Mouse (Mus musculus): ENCODE data around the gene Wdr5b. TPM values are rescaled to one million over a fixed set of nuclear protein-coding genes. Genes with fewer than 3 reads are reported as not detected.
"Not testable (repeated sequence)": the region's sequence is repeated elsewhere in the genome, so short reads cannot be mapped to it uniquely, and the experiment has no call there.

Wdr5b gene
- 5.7 and 5.9 TPM in 2 replicates for total RNA-seq (2021)
- long read RNA-seq, transcript Wdr5b-201 (1 exons, 2,739 nt), result major isoform, 8 of 8 reads
- long read RNA-seq, partial matches to known transcripts, result 0 of 8 reads
- long read RNA-seq, other reads (novel, unspliced or antisense), result 0 of 8 reads

DNA sequence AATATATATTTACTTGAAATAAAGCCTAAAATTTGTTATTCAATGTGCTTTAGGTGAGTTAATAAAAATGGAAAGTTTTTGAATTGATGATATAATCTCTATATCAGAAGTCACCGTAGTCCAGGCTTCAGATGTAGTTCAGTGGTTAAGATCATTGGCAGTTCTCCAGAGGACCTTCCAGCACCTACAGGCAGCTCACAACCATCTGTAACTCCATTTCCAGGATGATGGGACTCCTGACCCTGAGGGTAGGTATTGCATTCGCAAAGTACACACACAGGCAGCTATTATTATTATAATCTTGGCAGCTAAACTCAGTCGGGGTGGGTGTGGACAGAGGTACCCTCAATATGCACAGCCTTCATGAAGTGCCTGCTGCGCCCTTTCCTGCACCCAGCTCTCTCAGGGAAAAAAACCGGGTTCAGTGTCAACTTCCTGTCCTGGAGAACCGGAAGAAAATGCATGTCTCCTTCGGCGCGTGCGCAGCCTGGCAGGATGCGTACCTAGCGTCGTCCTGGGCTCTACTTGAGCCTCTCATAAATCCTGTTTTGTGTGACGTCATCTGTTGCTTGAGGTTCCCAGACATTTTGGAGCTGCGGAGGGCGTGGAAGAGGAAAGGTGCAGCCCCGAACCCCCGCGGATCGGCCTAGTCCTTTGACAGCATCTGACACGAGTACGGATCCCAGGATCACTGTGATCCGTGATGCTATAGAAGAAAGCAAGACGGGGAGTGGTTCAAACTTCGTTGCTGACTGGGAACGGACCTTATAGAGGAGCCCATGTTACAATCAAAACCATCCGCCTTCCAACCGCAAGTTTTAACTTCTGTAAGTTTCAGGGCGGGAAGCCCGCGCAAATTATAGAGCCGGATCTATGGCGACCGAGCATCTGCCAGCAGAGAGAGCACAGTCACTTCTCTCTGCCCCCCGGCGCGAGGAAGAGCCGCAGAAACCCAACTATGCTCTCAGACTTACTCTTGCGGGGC lies at the start of gene Wdr5b:
Gene Wdr5b (plus strand): TSS at position 551 of the 985 bp plus-strand sequence.
- DNase-seq, result peak; percentile 87

DNA sequence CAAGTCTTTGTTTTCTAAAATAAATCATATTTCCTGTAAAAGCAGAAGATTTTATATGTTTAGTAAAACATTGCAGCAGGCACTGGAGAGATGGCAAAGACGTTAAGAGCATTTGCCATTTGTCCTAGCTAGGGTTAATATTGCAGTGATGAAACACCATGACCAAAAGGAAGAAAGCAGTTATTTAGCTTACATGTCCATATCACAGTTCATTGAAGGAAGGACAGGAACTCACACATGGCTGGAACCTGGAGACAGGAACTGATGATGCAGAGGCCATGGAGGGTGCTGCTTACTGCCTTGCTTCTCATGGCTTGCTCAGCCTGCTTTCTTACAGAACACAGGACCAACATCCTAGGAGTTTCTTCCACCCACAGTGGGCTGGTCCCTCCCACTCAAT lies 48.6 kb upstream of the Wdr5b start:
- no peak for DNase-seq

DNA sequence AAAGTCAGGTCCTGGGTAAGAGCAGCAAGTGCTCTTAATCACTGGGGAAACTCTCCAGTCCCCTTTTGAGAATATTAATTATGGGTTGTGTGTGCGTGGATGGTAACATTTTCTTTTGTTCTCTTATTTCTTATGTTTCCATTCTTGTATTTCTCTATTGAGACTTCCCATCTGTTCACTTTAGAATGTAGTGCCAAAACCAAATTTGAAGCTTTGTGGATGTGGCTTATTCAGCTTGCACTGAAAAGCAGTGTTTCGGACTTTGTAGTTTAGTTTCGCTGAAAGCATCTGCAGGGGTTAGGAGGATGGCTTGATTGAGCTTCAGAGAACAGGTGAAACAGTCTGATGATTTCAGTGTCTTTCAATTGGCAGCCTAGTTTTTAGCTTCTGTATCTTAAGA lies 47.7 kb upstream of the Wdr5b start:
- DNase-seq, result no peak

DNA sequence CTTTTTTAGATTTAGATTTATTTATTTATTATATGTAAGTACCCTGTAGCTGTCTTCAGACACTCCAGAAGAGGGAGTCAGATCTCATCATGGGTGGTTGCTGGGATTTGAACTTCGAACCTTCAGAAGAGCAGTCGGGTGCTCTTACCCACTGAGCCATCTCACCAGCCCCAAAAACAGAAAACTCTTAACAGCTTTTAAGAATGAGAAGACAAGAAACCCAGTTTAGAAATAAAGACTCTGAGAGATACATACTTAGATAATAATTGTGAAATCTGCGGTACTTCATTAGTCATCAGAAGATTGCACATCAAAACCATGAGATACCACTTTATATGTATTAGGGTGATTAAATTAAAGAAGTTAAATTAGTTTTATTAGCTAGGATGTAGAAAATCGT lies 42.1 kb upstream of the Wdr5b start:
- not testable (repeated sequence) for DNase-seq

DNA sequence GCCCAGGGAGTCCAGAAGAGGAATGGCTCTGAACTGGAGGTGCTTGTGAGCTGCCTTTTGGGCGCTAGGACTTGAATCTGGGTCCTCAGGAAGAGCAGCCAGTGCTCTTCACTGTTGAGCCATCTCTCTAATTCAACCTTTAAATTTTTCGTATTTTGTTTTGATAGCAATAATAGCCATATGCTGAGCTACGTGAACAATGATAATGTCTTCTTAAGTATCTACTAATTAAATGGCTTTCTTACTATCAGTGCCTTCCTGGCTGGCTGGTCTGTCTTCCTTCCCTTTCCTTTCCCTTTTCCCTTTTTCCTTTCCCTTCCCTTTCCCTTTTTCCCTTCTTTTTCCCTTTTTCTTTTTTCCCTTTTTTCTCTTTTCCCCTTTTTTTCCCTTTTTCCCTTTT lies 32.6 kb upstream of the Wdr5b start:
- DNase-seq, result no peak

DNA sequence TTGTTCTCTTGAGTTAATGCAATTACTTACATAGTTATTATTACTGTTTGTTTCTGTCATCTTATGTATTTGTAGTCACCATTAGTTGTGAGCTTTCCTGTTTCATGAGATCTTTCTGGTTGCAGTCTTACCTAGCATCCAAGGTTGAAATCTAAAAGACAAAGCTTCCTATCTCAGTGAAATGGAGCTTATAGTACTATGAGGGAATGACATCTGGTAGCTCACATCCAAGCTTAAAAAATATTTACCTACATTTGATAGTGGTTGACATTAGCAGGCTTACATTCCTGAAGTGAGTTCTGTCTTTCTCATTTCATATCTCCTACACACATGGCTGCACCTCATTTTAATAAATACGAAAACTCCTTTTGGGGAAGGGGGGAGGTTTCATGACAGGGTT lies 24.7 kb upstream of the Wdr5b start:
- no peak for DNase-seq

DNA sequence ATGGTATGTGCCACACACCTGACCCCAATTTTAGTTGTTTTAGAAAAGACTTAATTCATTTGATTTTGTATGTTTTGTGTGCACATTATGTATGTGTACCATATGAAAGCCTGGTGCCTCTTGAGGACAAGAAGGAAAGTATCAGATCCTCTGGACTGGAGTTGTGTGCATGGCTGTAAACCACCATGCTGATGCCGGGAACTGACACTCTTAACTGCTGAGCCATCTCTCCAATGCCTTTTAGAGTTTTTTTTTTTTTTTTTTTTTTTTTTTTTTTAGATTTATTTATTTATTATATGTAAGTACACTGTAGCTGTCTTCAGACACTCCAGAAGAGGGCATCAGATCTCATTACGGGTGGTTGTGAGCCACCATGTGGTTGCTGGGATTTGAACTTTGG lies 12.9 kb upstream of the Wdr5b start:
- not testable (repeated sequence) for DNase-seq

DNA sequence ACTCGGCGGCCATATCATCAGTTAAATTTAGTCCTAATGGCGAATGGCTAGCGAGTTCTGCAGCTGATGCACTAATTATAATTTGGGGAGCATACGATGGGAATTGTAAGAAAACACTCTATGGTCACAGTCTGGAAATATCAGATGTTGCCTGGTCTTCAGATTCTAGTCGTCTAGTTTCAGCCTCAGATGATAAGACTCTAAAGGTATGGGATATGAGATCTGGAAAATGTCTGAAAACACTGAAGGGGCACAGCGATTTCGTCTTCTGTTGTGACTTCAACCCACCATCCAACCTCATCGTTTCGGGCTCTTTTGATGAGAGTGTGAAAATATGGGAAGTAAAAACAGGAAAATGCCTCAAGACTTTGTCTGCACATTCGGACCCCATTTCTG lies 633 bp downstream of the Wdr5b start:
- DNase-seq, result no peak

DNA sequence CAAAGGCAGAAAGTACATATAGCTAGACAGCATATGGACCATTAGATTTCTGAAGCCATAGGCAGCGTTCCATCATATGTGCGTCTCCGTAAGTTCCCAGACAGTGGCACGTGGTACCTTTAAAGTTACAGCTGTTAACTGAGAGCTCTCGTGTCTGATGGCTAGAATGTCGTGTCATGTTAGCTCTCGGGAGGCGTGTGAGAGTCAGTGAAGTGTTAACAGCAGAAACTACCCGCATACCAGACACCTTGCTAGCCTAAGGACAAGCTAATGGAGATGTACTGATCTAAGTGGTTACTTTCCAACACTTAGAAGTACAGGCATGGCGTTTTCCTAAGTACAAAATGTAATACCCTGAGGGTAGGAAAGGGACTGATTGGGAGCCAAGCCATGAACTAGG lies 2.1 kb downstream of the Wdr5b start:
- DNase-seq, result no peak

DNA sequence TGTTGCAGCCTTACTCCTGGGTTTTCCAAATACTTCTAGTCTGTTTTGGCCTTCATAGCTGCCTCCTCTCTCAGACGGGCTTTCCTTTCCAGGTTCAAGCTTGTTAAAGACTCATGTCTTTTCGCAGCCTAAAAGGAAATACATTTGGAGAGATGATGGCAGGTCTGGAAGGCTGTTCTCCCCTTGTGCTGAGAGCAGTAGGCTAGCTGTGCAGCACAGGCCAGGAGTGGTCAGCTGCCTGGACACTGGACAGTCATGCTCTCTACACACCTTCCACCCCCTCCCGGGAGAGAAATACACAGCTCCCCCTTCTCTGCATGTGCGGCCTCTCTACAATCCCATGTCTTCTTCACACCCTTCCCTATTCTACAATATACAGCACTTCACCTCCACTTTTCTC lies 3.0 kb downstream of the Wdr5b start:
- no peak for DNase-seq

DNA sequence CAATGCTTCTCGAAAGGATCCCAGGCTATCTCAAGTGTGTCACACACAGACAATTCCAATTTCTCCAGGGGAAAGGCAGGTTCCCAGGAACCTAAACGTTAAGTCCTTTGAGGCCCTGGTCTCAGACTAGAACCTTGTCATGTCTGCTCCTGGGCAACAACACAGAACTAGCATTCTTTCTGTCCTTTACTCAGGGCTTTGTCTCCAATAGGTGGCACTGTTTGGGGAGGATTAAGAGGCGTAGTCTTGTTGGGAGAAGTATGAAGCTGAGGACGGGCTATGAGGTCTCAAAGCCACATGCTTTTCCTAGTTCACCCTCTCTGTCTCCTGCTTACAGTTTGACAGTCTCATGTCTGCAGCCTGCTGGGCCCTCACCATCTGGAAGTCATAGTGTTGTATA lies 6.5 kb downstream of the Wdr5b start:
- no peak for DNase-seq

DNA sequence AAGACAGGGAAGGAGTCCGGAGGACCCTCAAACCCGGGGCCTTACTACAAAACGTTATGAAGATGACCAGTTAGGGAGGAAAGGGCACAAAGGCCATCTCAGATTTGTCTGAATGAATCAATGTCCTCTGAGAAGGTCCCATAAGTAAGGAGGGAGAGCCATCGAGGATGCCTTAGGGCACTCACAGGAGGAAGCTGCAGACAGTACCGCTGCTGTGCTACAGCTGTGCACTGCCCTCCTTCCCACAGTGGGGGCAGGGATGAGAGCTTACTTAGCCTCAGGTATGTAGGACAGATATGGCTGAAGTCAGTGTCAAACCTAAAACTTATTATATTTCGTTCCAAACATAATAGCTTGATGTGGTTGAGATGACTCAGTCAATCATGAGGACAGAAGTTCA lies 10.5 kb downstream of the Wdr5b start:
- DNase-seq, result no peak

DNA sequence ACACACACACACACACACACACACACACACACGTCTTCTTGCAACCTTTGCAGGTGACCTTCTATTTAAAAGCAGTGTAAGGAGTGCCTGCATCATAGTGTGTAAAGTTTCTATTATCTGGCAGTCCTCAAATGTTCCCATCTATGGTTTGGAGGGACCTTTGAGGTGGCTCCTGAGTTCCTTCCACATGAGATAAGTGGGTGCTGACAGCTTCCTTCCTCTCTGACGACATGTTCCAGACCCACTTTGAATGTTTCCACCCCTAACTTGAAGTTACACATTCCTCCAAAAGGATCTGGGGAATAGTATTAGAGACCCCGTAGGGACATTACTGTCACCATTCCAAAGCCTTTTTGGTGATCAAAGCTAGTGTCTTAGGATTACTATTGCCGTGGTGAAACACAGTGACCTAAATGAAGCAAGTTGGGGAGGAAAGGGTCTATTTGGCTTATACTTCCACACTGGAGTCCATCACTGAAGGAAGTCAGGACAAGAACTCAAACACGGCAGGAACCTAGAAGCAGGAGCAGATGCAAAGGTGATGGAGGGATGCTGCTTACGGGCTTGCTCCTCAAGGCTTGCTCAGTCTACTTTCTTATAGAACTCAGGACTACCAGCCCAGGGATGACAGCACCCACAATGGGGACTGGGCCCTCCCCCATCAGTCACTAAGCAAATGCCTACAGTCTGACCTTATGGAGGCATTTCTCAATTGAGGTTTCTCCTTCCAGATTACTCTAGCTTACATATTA lies 12.7 kb downstream of the Wdr5b start:
- no peak for DNase-seq

DNA sequence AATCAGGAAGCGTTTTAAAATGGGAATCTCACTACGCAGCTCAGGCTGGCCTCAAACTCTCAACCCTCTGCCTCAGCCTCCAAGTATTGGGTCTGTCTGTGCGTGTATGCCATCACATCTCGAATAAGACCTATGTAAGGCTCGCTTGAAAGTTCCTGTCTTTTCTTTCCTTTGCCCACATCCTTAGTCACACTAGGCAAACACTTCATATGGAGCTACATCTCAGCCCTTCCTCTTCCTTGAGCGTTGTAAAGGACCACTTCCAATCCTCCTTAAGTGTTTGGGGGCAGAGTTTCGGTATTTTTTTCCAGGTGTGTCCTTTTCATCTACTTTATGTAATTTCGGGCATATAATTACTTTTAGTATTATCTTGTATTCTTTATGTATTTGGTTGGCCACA lies 13.9 kb downstream of the Wdr5b start:
- no peak for DNase-seq

DNA sequence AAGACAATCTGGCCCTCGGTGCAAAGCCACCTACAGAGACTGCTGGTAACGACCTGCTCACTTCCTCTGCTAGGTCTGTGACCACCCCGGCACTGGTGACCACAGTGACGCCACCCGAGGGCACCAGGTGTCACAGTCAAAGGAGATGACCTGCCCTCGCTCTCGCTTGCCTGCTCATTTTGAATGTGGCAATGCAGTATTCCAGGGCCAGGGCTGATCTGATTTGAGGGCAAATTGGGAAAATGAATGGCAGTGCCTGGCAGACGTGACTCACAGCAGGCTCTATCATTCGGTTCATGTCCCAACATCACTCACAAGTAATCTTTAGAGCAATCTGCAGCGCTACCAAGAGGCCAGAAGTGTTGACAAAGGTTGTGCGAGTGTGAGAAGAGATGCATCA lies 15.4 kb downstream of the Wdr5b start:
- DNase-seq, result peak; percentile 8

DNA sequence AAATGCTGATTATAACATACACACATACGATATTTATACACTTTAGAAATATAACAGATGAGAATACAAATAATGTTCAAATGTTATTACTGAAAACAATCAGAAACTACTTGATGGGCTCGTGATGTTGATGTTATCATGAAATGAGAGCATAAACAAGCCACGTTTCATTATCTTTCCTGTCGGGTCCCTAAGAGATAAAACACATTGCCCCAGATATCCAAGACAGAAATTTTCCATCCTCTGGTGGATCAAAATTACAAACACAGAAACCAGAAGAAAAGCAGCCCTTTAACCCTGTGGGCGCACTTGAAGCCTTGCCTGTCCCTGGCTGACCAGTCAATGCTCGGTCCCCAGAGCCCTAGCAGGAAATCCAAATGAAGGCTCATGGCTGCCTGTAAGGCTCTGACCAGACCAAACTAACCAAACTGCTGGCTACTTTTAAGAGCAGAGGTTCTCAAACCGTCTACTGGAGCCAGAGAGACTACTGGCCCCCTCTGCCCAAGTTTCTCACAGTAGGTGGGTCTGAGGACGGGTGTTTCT lies 17.0 kb downstream of the Wdr5b start:
- no peak for DNase-seq

DNA sequence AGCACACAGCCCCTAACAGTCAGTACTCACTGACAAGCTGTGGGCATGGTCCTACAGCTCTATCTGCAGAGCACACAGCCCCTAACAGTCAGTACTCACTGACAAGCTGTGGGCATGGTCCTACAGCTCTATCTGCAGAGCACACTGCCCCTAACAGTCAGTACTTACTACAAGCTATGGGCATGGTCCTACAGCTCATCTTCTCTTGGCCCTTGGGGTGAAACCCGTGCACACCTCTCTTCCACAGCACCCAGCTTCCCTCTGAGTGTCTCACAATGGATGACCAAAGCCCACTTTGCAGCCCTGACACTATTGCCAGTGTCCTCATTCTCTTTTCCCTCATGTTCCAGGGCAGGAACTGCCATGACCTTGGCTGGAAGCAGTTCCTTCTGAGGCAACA lies 21.5 kb downstream of the Wdr5b start:
- not testable (repeated sequence) for DNase-seq

DNA sequence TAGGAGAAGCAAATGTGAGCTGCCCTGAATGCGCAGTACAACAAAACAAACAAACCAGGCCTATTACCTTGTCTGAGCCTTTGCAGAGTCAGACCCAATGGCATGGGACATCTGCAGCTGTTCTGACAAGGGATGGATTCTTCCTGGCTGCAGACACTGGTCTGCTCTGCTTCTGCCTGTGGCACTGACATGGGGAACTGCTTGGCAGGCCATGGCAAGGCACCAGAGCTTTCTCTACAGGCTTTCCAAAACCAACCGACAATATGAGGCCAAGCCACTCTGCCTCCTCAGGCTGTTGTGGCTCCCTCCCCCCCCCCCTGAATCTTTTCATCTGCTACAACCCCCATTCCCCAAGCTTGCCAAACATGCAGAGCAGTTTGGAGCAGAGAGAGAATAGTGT lies 22.3 kb downstream of the Wdr5b start:
- DNase-seq, result no peak

DNA sequence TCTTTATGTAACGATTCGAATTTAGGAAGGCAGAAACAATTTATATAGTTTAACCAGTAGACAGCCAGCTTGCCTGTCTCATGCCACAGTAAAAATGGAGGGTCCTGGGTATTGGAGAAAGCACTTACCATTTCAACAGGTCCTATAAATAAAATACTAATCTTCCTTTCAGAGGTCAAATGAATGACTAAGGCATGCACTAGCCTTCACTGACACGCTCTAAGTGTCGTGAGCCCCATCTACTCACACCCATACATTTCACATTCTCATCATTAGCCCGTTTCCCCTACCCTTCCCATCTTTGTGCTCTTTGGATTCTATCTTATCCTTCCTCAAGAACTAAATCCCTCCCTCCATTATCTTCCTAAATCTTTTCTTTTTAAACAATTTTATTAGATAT lies 23.9 kb downstream of the Wdr5b start:
- no peak for DNase-seq

DNA sequence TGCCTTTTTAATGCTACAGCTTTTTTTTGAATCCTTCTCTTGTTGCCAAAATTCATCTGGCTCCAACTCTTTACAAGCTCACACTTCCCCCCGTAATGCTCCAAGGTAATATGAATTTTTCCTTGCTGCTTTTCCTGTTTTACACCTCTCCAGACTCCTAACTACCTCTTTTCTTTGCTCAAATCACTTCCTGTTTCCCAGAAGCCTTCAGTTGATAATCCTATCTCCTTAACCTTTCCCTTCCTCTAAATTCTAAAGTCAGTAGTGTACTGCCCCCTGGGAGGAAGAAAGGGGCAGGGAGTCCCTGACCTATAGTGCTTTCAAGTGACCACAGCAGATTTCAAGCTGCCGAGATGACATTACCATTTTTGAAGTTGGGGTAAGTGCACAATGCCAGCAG lies 26.7 kb downstream of the Wdr5b start:
- no peak for DNase-seq

DNA sequence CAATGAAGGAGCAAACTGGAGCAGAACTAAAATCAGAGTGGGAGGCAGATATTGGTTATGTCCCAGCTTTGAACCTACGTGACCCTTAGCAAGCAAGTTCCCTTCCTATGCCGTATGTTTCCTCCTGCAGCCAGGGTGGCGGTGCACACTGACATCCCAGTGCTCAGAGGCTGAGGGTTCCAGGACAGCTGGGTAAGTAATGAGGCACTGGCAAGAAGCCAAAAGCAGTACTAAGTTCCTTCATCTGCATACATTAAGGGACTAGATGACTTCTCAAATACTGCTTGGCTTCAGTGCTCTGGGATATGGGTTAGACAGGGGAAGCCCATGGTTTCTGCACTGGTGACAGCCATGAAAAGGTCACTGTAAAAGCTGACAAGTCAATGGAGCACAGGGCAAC lies 27.4 kb downstream of the Wdr5b start:
- DNase-seq, result no peak

DNA sequence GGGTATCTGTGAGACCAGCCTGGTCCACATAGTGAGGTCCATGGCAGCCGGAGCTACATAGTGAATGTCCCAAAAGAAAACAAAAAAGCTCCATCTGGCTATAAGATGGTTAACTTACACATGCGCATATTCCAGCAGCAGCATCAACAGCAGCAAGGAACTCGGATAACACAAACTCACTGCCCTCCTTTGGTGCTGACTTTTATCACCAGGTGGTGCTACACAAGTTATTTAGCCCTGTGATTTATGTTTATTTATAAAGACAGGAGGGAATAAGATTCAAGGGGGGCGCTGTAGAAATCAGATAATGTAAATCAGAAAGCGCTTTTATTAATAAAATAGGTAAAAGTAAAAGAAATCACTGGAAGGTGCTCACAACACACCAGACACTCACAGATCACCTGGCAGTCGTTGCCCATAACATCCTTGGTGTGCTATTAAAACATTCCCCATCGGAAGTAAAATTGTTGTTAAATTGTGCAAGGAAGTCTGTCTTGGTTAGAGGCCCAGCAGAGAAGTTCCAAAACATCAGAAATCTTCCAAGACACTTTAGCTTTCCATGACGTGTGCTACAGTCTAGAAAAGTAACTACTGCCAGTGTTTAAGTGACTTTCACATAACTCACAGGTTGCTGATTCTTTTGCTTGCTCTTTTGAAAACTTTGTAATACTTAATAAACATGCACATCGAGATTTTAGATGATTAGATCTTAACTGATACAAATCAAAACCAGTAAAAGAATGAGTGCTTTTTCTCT lies 29.0 kb downstream of the Wdr5b start:
- DNase-seq, result no peak
